10 mouse cellular contexts compared by ENCODE assay signal in genomic region chr3:109932261-109932660, GRCm38 (mm10).
DNase-seq lines count a peak whose midpoint lies in the region; ATAC-seq lines count a peak whose summit lies in the region.
"Had no signal": no experiment of that assay in that cellular context is flagged by ENCODE, and none has a peak within 500 bp of the region (broad histone marks: within the 10 kb centered on the region; RNA-seq: fewer than 3 reads in every experiment).

No protein-coding gene starts in this region.

- no peaks in the 10 kb centered on the region for H3K4me1 ChIP-seq in forebrain, embryonic 15.5 days
- H3K4me1 ChIP-seq in forebrain, embryonic 12.5 days, result no peaks in the 10 kb centered on the region
- no peaks in the 10 kb centered on the region for H3K4me1 ChIP-seq in midbrain, embryonic 11.5 days (ENCODE audit: control insufficient read depth, insufficient read depth, low read length)
- H3K4me1 ChIP-seq in midbrain, embryonic 15.5 days, result no peaks in the 10 kb centered on the region
- H3K4me1 ChIP-seq in heart, embryonic 16.5 days (ENCODE audit: control insufficient read depth, insufficient read depth, low read length), result 0 out of 2 replicates have a peak, but pooled peaks cover 2% of the 10 kb centered on the region

- no peak overlapping the region for H3K4me2 ChIP-seq in forebrain, embryonic 15.5 days (replicated peaks)
- H3K4me2 ChIP-seq in forebrain, embryonic 12.5 days, result no peak overlapping the region
- H3K4me2 ChIP-seq in midbrain, embryonic 11.5 days, result no peak overlapping the region
- H3K4me2 ChIP-seq in midbrain, embryonic 15.5 days, result no peak overlapping the region
- H3K4me2 ChIP-seq in heart, embryonic 16.5 days (ENCODE audit: low read depth, low read length), result no peak overlapping the region; the same call in 1 of the 2 replicates

- no peak overlapping the region for H3K27ac ChIP-seq in forebrain, embryonic 15.5 days (replicated peaks)
- no peak overlapping the region for H3K27ac ChIP-seq in forebrain, embryonic 12.5 days
- no peak overlapping the region for H3K27ac ChIP-seq in midbrain, embryonic 11.5 days (ENCODE audit: low read depth, low read length)
- no peak overlapping the region for H3K27ac ChIP-seq in midbrain, embryonic 15.5 days
- H3K27ac ChIP-seq in heart, embryonic 16.5 days (ENCODE audit: low read length), result no peak overlapping the region
- H3K27ac ChIP-seq: liver, embryonic 14.5 days had no signal

- no peak overlapping the region for H3K9ac ChIP-seq in forebrain, embryonic 15.5 days (replicated peaks)
- no peak overlapping the region for H3K9ac ChIP-seq in forebrain, embryonic 12.5 days
- no peak overlapping the region for H3K9ac ChIP-seq in midbrain, embryonic 11.5 days (ENCODE audit: low read length)
- no peak overlapping the region for H3K9ac ChIP-seq in midbrain, embryonic 15.5 days
- H3K9ac ChIP-seq in heart, embryonic 16.5 days (ENCODE audit: low read length), result no peak overlapping the region
- H3K9ac ChIP-seq: liver, embryonic 14.5 days had no signal

- no peak overlapping the region for H3K4me3 ChIP-seq in forebrain, embryonic 15.5 days
- H3K4me3 ChIP-seq in forebrain, embryonic 12.5 days (replicated peaks), result no peak overlapping the region
- no peak overlapping the region for H3K4me3 ChIP-seq in midbrain, embryonic 11.5 days (ENCODE audit: low read depth, low read length)
- H3K4me3 ChIP-seq in midbrain, embryonic 15.5 days, result no peak overlapping the region
- no peak overlapping the region for H3K4me3 ChIP-seq in heart, embryonic 16.5 days (ENCODE audit: low read length)

- ATAC-seq in forebrain, embryonic 15.5 days (replicated peaks), result peak; percentile 41; the same call in 1 of the 2 replicates
- no peak for ATAC-seq in forebrain, embryonic 12.5 days (ENCODE audit: low FRiP score)
- no peak for ATAC-seq in midbrain, embryonic 11.5 days (ENCODE audit: low FRiP score)
- ATAC-seq in midbrain, embryonic 15.5 days (replicated peaks), result no peak
- peak; percentile 52; the same call in 1 of the 2 replicates for ATAC-seq in heart, embryonic 16.5 days (replicated peaks; ENCODE audit: extremely low read depth, insufficient read depth, low FRiP score)

- peak; percentile 60 for DNase-seq in midbrain, embryonic 11.5 days (ENCODE audit: low spot score, missing footprints)
- DNase-seq in left cerebral cortex, postnatal 4 days, result peak; percentile 61
- DNase-seq in neural tube, embryonic 10.5 days (ENCODE audit: extremely low spot score, low spot score), result no peak
- no peak for DNase-seq in Muller cell, postnatal 12 days (ENCODE audit: inconsistent ontology term)
- DNase-seq: kidney, adult 18-20 months had no signal

- 70% methylated on average over 8 of the region's 8 CpGs for WGBS in forebrain, embryonic 15.5 days
- 84% methylated on average over 8 of the region's 8 CpGs for WGBS in forebrain, embryonic 12.5 days
- 80% methylated on average over 8 of the region's 8 CpGs for WGBS in midbrain, embryonic 11.5 days
- 80% methylated on average over 8 of the region's 8 CpGs for WGBS in midbrain, embryonic 15.5 days
- WGBS in heart, embryonic 16.5 days, result 29% methylated on average over 8 of the region's 8 CpGs

- H3K9me3 ChIP-seq in forebrain, embryonic 15.5 days, result no peaks in the 10 kb centered on the region
- H3K9me3 ChIP-seq in forebrain, embryonic 12.5 days, result no peaks in the 10 kb centered on the region
- no peaks in the 10 kb centered on the region for H3K9me3 ChIP-seq in midbrain, embryonic 11.5 days (ENCODE audit: control insufficient read depth, low read length)
- no peaks in the 10 kb centered on the region for H3K9me3 ChIP-seq in midbrain, embryonic 15.5 days
- H3K9me3 ChIP-seq in heart, embryonic 16.5 days (replicated peaks; ENCODE audit: control insufficient read depth, low read length), result no peaks in the 10 kb centered on the region

- intact Hi-C loops in left cerebral cortex, postnatal 4 days (cut with DNase I), result no loop called here

- no peaks in the 10 kb centered on the region for H3K36me3 ChIP-seq in forebrain, embryonic 15.5 days
- H3K36me3 ChIP-seq in forebrain, embryonic 12.5 days (replicated peaks), result no peaks in the 10 kb centered on the region
- no peaks in the 10 kb centered on the region for H3K36me3 ChIP-seq in midbrain, embryonic 11.5 days (ENCODE audit: control insufficient read depth, insufficient read depth, low read length)
- no peaks in the 10 kb centered on the region for H3K36me3 ChIP-seq in midbrain, embryonic 15.5 days (replicated peaks)
- H3K36me3 ChIP-seq in heart, embryonic 16.5 days (ENCODE audit: control insufficient read depth, insufficient read depth), result no peaks in the 10 kb centered on the region

- no peaks in the 10 kb centered on the region for H3K27me3 ChIP-seq in forebrain, embryonic 15.5 days
- H3K27me3 ChIP-seq in forebrain, embryonic 12.5 days, result no peaks in the 10 kb centered on the region
- no peaks in the 10 kb centered on the region for H3K27me3 ChIP-seq in midbrain, embryonic 11.5 days (ENCODE audit: control insufficient read depth, insufficient read depth, low read length)
- H3K27me3 ChIP-seq in midbrain, embryonic 15.5 days (replicated peaks), result no peaks in the 10 kb centered on the region
- H3K27me3 ChIP-seq in heart, embryonic 16.5 days (ENCODE audit: control insufficient read depth, insufficient read depth, low read length), result no peaks in the 10 kb centered on the region

Comparison
In these comparisons a context has a peak if more than half of its experiments do, and no peak if none do; other contexts are left out.
1. ATAC-seq: peak in forebrain, embryonic 15.5 days (single experiment) and heart, embryonic 16.5 days (single experiment); none in forebrain, embryonic 12.5 days (single experiment), midbrain, embryonic 11.5 days (single experiment) and midbrain, embryonic 15.5 days (single experiment).
2. DNase-seq: peak in midbrain, embryonic 11.5 days (single experiment) and left cerebral cortex, postnatal 4 days (single experiment); none in neural tube, embryonic 10.5 days (single experiment) and Muller cell, postnatal 12 days (single experiment).